Mouse (Mus musculus) bone marrow macrophage, adult 2 months (primary cell): ENCODE measurements at regions not wholly inside any gene's neighbourhood (a gene's known extent, or its start where the extent isn't known, plus 50 kb on each side); places are given as distances from the start of the nearest gene placed in this dataset.

Experiments
- CTCF ChIP-seq: IDR thresholded peaks from 2 replicates; pipeline ENCODE4 v1.5.1; 2012; ENCODE audit warnings: low read depth, mild to moderate bottlenecking, low read length, moderate library complexity
- POLR2A ChIP-seq: IDR thresholded peaks from 2 replicates; pipeline ENCODE4 v1.6.1; 2012; ENCODE audit warnings: mild to moderate bottlenecking, low read depth, low read length, borderline replicate concordance

DNA sequence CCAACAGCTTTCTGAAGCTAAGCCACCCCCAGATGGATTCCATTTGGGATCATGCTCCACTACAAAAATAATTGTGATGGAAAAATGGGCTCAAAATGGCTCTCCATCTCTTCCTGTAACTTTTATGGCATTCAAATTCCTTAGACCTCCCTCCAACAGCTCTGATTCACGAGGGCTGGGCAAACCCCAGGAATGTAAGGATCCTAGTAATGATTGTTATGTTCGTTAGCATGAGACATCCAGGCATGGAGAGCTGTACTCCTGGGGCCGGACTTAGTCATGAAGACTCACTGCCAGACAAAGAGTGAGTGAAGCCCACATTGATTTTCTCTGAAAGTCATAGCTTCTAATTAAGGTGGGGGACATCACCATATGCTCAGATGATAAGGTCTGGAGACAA is 258.3 kb downstream of the Gm826 start:
- TF ChIP-seq POLR2A (no peak), CTCF (no peak)
